Mouse (Mus musculus) heart, embryonic 15.5 days (tissue): Measurements from ENCODE around the gene Ubac1. TPM values are rescaled to one million over a fixed set of nuclear protein-coding genes. Genes with fewer than 3 reads are reported as not detected.

Experiments used
- ATAC-seq: fragments of 200-750 bp; cut with Nextera tagmentation; replicated peaks from 2 replicates; pipeline ENCODE4 v1.8.0; 2017; ENCODE audit warnings: low read depth, moderate TSS enrichment; ENCODE audit not compliant: insufficient number of reproducible peaks, insufficient read depth, low FRiP score
- H3K27ac ChIP-seq: fragments of 300-500 bp; sonication (generic); 2 replicates; pipeline ENCODE4 v1.5.1; 2015; ENCODE audit warnings: mild to moderate bottlenecking, inconsistent platforms
- H3K27me3 ChIP-seq: fragments of 300-500 bp; sonication (generic); 2 replicates; pipeline ENCODE4 v1.6.1; 2015; ENCODE audit warnings: inconsistent platforms
- H3K36me3 ChIP-seq: fragments of 300-500 bp; sonication (generic); 2 replicates; pipeline ENCODE4 v1.6.1; 2015; ENCODE audit warnings: mild to moderate bottlenecking, inconsistent platforms
- H3K4me1 ChIP-seq: fragments of 300-500 bp; sonication (generic); replicated peaks from 2 replicates; pipeline ENCODE4 v1.6.1; 2015; ENCODE audit warnings: inconsistent platforms
- H3K4me2 ChIP-seq: fragments of 300-500 bp; sonication (generic); 2 replicates; pipeline ENCODE4 v1.6.1; 2015; ENCODE audit warnings: inconsistent platforms, mild to moderate bottlenecking, moderate library complexity
- H3K4me3 ChIP-seq: fragments of 300-500 bp; sonication (generic); 2 replicates; pipeline ENCODE4 v1.5.1; 2015; ENCODE audit warnings: mild to moderate bottlenecking, inconsistent platforms
- H3K9ac ChIP-seq: fragments of 300-500 bp; sonication (generic); 2 replicates; pipeline ENCODE4 v1.6.1; 2015; ENCODE audit warnings: mild to moderate bottlenecking, inconsistent platforms
- H3K9me3 ChIP-seq: fragments of 300-500 bp; sonication (generic); replicated peaks from 2 replicates; pipeline ENCODE4 v1.6.1; 2016; ENCODE audit warnings: inconsistent platforms
- WGBS: fragments of 180-500 bp; shearing (Covaris S2); methylation state at CpG from one replicate; pipeline ENCODE4 v1.1.7; 2015; ENCODE audit warnings: mixed read lengths; 5-methylcytosine and 5-hydroxymethylcytosine counted together
- polyA plus RNA-seq: library from polyadenylated mRNA; unstranded; fragments of >200 nt; fragmentation: Nextera tagmentation; extraction: Ambion mirVana; gene quantifications from 2 replicates; pipeline ENCODE4 v1.2.1, GENCODE M21; 2015

Ubac1 gene
- polyA plus RNA-seq, 1 experiment from 2014 or later = 105 TPM

- no peak for ATAC-seq
- H3K4me2 ChIP-seq = no peak overlapping the region
- no peaks in the 10 kb centered on the region for H3K27me3 ChIP-seq
- H3K4me3 ChIP-seq = no peak overlapping the region
- WGBS = 25% methylated on average over 4 of the region's 4 CpGs
- H3K9me3 ChIP-seq = no peaks in the 10 kb centered on the region
- H3K27ac ChIP-seq = no peak overlapping the region
- no peaks in the 10 kb centered on the region for H3K4me1 ChIP-seq
- H3K36me3 ChIP-seq = no peaks in the 10 kb centered on the region
- no peak overlapping the region for H3K9ac ChIP-seq
Measured at GRCm38 (mm10) chr2:26052806-26053205, 31.3 kb upstream of the Ubac1 start.

- Histone ChIP-seq H3K27me3 (no peaks in the 10 kb centered on the region; the same call in 1 of the 2 replicates), H3K9me3 (no peaks in the 10 kb centered on the region), H3K9ac (no peak overlapping the region), H3K4me1 (no peaks in the 10 kb centered on the region), H3K27ac (no peak overlapping the region), H3K4me3 (no peak overlapping the region), H3K4me2 (no peak overlapping the region), H3K36me3 (no peaks in the 10 kb centered on the region)
- 44% methylated on average over 5 of the region's 5 CpGs for WGBS
- ATAC-seq = no peak
Measured at GRCm38 (mm10) chr2:26048816-26049215, 27.3 kb upstream of the Ubac1 start.

- no peak overlapping the region for H3K27ac ChIP-seq
- H3K4me1 ChIP-seq = peaks cover 8% of the 10 kb centered on the region
- H3K36me3 ChIP-seq = no peaks in the 10 kb centered on the region
- H3K27me3 ChIP-seq = no peaks in the 10 kb centered on the region; the same call in 1 of the 2 replicates
- 83% methylated on average over 9 of the region's 9 CpGs for WGBS
- H3K4me3 ChIP-seq = no peak overlapping the region
- no peak overlapping the region for H3K9ac ChIP-seq
- no peaks in the 10 kb centered on the region for H3K9me3 ChIP-seq
- no peak for ATAC-seq
- no peak overlapping the region for H3K4me2 ChIP-seq
Measured at GRCm38 (mm10) chr2:26044216-26044615, 22.7 kb upstream of the Ubac1 start.

GRCm38 (mm10) chr2:26042603-26043002 is 21.1 kb upstream of the Ubac1 start:
- no peak overlapping the region for H3K27ac ChIP-seq
- no peak overlapping the region for H3K9ac ChIP-seq
- no peak for ATAC-seq
- no peak overlapping the region for H3K4me3 ChIP-seq
- peaks cover 11% of the 10 kb centered on the region for H3K4me1 ChIP-seq
- H3K27me3 ChIP-seq = no peaks in the 10 kb centered on the region; the same call in 1 of the 2 replicates
- no peak overlapping the region for H3K4me2 ChIP-seq
- 79% methylated on average over 3 of the region's 3 CpGs for WGBS
- no peaks in the 10 kb centered on the region for H3K36me3 ChIP-seq
- H3K9me3 ChIP-seq = no peaks in the 10 kb centered on the region

- H3K9ac ChIP-seq = peak overlapping the region; percentile 14; the same call in 1 of the 2 replicates
- no peak overlapping the region for H3K4me3 ChIP-seq
- no peak overlapping the region; the same call in 1 of the 2 replicates for H3K4me2 ChIP-seq
Measured at GRCm38 (mm10) chr2:26041163-26041810, 19.7 kb upstream of the Ubac1 start.

GRCm38 (mm10) chr2:26039951-26040350 is 18.4 kb upstream of the Ubac1 start:
- Histone ChIP-seq H3K9me3 (no peaks in the 10 kb centered on the region), H3K36me3 (no peaks in the 10 kb centered on the region), H3K27me3 (0 out of 2 replicates have a peak, but pooled peaks cover 2% of the 10 kb centered on the region), H3K9ac (no peak overlapping the region), H3K27ac (no peak overlapping the region), H3K4me1 (peaks cover 21% of the 10 kb centered on the region), H3K4me3 (no peak overlapping the region), H3K4me2 (no peak overlapping the region)
- no peak for ATAC-seq
- WGBS = 53% methylated on average over 14 of the region's 14 CpGs

More at GRCm38 (mm10) chr2:26041163-26041810, 19.7 kb upstream of the Ubac1 start:
- no peaks in the 10 kb centered on the region; the same call in 1 of the 2 replicates for H3K27me3 ChIP-seq
- H3K9me3 ChIP-seq = no peaks in the 10 kb centered on the region
- no peaks in the 10 kb centered on the region for H3K36me3 ChIP-seq
- H3K4me1 ChIP-seq = peaks cover 21% of the 10 kb centered on the region
- no peak overlapping the region for H3K27ac ChIP-seq
- no peak for ATAC-seq
- WGBS = 39% methylated on average over 14 of the region's 14 CpGs

DNA sequence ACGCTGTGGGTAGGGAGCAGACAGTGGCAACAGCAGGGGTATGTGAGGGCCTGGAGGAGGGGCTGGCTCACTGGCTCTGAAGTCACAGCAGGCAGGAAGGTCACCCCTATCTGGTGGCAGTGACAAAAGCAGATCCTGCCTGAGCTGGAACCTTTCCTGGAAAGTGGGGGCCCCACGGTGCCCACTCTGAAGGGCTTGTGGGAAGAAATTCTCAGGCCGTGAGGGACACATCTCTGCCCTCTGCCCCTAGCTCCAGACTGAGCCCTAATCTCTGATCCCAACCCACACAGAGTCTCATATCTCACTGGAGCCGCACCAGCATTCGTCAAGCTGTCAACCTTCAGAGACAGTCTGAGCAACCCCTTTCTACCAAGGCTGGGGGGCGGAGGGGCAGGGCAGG is 15.8 kb upstream of the Ubac1 start:
- Histone ChIP-seq H3K4me2 (peak overlapping the region; percentile 19; the same call in 1 of the 2 replicates), H3K27ac (peak overlapping the region; percentile 59), H3K9me3 (no peaks in the 10 kb centered on the region), H3K36me3 (no peaks in the 10 kb centered on the region), H3K4me3 (no peak overlapping the region), H3K4me1 (peaks cover 21% of the 10 kb centered on the region), H3K9ac (0 out of 2 replicates have a peak overlapping the region, but pooled peaks have one; percentile 14), H3K27me3 (0 out of 2 replicates have a peak, but pooled peaks cover 2% of the 10 kb centered on the region)
- 16% methylated on average over 6 of the region's 6 CpGs for WGBS
- peak; percentile 66 for ATAC-seq

DNA sequence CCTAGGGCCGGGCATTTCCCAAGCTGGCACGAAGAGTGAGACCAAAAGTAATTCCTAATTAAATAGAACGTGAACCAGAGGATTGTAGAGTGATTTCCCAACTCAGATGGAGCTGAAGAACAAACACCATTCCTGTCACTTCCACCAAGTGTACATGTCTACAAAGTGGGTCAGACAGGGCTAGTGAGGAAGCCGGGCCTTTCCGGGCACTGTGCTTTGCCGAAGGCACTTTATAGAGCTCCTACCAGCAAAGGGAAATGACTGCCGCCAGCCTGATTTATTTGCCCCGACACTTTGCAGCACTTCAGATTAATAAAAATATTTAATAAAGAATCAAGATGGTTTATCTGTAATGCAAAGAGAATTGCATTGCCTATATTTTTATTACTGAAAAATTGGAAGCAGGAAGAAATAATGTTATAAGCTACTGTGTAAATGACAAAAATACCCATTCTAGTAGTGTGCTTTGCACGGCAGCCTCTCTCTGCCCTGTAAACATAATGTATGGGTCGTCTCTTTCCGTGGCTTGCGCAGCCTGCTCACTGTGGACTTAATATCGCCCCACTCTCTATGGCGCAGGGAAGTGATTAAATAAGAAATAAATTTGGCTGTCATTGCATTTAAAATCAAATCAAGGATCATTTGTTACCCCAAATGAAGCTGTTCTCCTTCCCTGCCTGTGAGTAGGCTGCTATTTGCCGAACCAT is 12.9 kb upstream of the Ubac1 start:
- no peak overlapping the region for H3K4me2 ChIP-seq
- H3K27me3 ChIP-seq = 0 out of 2 replicates have a peak, but pooled peaks cover 2% of the 10 kb centered on the region
- H3K9me3 ChIP-seq = no peaks in the 10 kb centered on the region
- no peak overlapping the region for H3K4me3 ChIP-seq
- ATAC-seq = no peak
- no peaks in the 10 kb centered on the region for H3K36me3 ChIP-seq
- H3K9ac ChIP-seq = no peak overlapping the region
- peaks cover 13% of the 10 kb centered on the region for H3K4me1 ChIP-seq
- WGBS = 80% methylated on average over 15 of the region's 15 CpGs
- no peak overlapping the region for H3K27ac ChIP-seq

- Histone ChIP-seq H3K4me3 (no peak overlapping the region), H3K4me1 (no peaks in the 10 kb centered on the region), H3K9ac (no peak overlapping the region), H3K36me3 (no peaks in the 10 kb centered on the region), H3K27ac (no peak overlapping the region), H3K4me2 (no peak overlapping the region), H3K27me3 (no peaks in the 10 kb centered on the region), H3K9me3 (no peaks in the 10 kb centered on the region)
- ATAC-seq = no peak
- 35% methylated on average over 3 of the region's 3 CpGs for WGBS
Measured at GRCm38 (mm10) chr2:26030288-26030687, 8.7 kb upstream of the Ubac1 start.

DNA sequence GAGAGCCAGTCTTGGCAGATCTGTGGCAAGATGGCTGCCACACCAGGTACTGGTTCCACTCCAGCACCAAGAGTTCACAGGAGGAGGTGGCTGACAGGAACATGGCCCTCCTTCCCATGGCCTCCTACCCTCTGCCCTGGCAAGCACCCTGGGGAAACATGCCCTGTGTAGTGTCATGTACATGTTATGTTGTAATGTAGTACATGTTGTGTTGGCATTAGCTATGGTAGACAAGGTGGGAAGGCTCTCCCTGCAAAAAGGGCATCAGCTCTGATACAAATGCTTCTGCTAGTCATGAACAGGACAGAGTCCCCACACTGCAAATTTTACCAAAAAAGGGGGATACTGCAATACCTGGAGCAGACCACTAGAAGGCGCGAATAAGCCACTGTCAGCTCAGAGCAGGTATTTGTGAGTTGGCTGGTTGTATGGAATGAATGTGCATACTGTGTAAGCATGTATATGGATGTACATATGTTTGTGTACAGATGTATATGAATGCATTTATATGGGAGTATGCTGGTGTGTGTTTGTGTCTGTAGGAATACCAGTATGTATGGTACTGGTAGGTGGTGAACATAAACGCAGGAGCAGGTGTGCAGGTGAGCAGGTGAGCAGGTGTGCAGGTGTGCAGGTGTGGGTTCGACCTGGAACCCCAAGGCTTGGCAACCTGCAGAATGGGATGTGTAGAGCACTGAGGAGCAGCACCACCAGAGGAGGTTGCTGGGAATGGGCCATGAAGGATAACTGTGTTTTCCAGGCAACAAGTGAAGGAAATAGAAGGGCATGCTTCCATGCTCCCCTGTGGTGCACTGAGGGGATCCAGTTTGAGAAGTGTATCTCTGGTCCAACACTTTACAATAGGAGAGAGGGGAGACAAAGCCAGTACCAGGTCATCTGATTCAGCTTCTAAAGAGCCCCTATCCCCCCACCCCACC is 2.9 kb upstream of the Ubac1 start:
- Histone ChIP-seq H3K36me3 (no peaks in the 10 kb centered on the region), H3K27ac (no peak overlapping the region), H3K4me3 (no peak overlapping the region), H3K4me1 (peaks cover 17% of the 10 kb centered on the region), H3K9me3 (no peaks in the 10 kb centered on the region), H3K4me2 (no peak overlapping the region), H3K27me3 (no peaks in the 10 kb centered on the region), H3K9ac (no peak overlapping the region)
- WGBS = 27% methylated on average over 4 of the region's 4 CpGs
- no peak for ATAC-seq

DNA sequence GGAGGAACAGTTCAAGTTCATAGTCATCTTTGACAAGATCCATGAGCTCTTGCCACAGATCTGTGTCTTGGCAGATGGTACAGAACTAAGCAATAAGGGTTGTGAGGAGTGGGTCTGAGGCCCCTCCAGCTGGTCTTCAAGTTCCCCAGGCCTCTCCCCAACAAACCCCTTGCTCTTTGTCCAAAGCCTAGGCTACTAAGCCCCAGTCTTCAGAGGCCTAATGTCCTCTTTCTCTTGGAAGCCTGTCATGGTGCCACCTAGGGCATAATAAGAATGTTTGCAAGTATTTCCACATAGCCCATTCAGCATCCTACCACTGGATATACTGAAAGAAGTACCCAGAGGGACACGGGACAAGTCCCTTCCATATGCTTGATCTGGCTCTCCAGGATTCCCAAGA is 1.1 kb upstream of the Ubac1 start:
- H3K27me3 ChIP-seq = no peaks in the 10 kb centered on the region
- H3K27ac ChIP-seq = no peak overlapping the region
- whole genome bisulfite sequencing = 72% methylated on average over 1 of the region's 1 CpGs
- no peak overlapping the region for H3K4me3 ChIP-seq
- H3K4me1 ChIP-seq = peaks cover 28% of the 10 kb centered on the region
- no peak for ATAC-seq
- no peaks in the 10 kb centered on the region for H3K36me3 ChIP-seq
- H3K9me3 ChIP-seq = no peaks in the 10 kb centered on the region
- H3K4me2 ChIP-seq = no peak overlapping the region
- H3K9ac ChIP-seq = no peak overlapping the region
